Mouse (Mus musculus): ENCODE measurements around the gene Chchd5.

Gene Chchd5

DNA sequence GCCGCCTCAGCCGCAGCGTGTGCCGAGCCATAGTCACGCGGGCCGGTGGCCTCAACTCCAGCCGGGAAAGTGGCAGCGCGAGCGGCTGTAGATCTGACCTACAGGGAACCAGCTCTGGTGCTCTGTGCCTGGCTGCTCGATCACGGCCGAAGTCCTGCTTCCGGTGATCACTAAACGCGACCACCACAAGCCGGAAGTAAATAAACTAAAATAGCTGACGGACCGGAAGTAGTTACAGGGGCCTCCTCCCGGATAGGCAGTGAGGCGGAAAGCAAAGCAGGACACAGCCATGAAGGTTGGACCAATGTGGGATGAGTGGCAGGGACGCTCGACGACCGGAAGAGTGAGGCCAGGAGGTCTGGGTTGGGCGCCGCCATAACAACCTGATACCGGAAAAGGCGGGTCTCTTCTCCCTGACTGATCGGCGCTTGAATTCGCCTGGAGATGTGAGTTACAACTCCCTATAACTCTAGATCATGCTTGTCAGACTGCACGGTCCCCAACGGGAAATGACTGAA, at the start of gene Chchd5:
TSS of gene Chchd5 (plus strand) at position 289 of the 518 bp plus-strand sequence.
- DNase-seq: peak; percentile 94 to 97

DNA sequence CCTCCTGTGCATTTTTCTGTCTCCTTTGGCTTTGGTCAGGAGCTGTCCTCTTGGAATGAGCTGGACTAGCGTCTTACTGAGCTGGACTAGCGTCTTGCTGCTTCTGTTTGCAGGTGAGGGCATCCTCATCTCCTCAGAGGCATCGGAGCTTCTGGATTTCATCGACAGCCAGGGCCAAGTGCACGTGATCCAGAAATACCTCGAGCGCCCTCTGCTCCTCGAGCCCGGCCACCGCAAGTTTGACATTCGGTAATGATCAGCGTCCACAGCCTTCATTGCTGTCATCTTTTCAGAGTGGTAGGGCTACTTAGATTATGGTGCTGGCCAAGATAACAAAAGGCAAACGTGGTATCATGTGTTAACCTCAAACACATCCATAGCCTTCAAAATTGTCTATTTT, 48.4 kb upstream of the Chchd5 start:
- DNase-seq: peak; percentile 36 to 44

DNA sequence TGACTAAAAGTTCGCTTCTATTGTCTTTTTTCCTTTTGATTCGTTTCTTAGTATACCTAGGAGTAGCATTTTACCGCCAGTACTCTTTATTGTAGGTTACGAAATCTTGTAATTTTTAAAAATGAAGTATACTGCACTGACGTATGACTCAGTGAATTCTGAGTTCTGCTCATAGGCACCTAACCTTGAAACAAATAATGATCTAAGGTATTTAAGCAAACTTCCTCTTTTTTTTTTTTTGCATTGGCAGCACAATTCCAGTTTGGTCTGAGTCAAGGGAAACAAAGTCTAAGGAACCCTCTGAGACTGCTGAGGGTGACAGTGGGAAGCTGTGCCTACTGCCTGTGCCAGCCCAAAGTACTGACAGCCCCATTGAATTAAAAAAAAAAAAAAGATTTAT, 46.0 kb upstream of the Chchd5 start:
- DNase-seq: no peak

DNA sequence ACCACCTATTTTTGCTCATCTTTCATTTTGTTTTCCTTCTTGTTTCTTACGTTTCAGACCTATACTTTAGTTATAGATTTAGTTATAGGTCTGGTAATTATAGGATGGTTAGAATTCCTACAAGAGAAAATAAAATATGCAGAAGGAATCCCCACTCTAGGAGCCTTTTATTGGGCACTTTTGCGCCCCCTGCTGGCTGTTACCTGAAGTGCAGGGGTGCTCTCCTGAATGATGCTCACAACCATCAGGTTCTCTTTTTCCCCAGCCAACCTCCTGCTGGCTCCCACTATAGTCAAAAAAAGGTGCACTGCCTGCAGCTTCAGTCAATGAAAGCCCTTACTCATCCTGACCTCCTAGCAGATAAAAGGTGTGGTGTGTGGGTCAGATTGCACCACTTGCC, 44.5 kb upstream of the Chchd5 start:
- DNase-seq: peak; percentile 54 to 66

DNA sequence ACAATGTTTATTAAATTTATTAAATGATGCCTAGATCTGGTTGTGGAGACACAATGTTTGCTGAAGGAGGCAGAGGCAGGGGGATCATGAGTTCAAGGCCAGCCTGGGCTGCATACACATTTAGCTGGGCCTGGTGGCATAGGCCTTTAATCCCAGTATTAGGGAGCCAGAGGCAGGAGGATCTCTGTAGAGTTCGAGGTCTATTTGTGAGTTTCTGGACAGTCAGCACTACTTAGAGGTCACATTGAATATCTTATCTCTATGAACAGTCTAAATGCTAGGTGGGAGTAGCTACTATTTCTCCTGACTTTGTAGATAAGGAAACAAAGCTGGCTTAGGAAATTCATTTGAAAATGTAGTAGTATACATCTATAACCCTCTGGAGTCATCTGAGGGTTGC, 42.0 kb upstream of the Chchd5 start:
- DNase-seq: no peak

DNA sequence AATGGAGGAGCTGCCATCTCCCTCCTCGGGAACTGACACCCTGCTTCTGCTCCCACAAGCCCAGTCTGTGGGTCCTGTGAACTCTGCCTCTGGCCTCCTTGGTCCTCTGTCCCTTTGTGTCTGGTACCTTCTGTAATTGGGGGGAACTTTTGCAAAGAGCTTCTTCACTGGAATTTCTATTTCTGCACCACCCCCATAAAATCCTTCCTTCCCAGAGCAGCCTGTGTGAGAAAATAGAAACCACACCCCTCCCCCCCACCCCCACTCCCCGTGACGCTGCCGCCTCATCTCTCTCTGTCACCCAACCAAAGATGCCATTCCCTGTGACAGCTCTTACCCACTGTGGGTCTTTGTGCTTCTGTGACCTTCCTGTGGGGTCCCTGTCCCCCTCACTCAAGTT, 39.1 kb upstream of the Chchd5 start:
- DNase-seq: no peak

DNA sequence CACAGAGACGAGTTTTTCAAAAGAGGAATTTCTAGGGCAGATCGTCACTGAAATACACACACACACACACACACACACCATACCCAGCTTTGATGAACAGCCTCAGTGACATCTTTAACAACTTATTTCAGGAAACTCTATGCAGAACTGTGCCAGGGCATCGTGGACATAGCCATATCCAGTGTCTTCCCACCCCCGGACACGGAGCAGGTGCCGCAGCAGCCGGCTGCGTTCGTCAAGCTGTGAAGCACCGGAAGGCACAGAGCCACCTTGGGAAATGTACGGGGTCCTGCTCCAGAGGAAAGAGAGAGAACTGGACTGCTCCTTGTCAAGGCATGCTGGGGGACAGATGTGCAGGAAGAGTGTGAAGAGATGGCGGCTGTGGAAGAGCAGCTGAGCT, 36.7 kb upstream of the Chchd5 start:
- DNase-seq: no peak

DNA sequence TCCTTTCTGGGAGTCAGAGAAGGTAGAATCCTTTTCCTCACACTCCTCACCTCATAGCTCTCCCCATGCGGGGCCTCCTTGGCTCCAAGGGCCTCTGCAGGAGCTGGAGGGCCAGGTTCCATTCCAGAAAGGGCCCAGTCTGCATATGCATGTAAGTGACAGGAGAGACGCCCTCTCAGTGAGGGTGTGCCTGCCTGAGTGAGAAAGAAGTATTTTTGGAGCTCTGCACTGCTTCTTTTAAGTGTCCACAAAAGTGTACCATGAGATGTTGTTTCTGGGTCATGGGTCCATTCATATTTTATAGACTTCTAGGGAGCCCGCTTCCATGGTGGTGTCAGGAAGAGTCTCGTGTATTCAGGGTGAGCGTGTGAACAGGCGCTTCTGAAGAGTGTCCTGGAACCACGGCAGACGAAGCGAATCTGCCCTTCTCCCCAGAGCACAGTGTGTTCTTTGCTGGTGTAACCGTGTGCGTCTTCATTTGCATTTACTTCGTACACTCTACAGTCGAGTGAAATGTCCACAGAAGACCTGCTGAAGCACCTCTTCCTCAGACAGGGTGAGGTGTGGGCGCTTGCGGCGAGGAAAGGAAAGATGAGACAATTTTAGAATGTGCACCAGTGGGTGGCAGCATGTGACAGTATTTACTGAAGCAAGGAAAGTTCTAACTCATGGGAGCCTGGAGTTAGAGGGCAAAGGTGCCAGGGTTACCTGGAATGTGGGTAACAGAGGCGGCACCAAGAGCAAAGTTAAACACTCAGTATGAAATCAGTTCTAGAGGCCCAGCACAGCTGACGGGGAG, 35.4 kb upstream of the Chchd5 start:
- no peak for DNase-seq

DNA sequence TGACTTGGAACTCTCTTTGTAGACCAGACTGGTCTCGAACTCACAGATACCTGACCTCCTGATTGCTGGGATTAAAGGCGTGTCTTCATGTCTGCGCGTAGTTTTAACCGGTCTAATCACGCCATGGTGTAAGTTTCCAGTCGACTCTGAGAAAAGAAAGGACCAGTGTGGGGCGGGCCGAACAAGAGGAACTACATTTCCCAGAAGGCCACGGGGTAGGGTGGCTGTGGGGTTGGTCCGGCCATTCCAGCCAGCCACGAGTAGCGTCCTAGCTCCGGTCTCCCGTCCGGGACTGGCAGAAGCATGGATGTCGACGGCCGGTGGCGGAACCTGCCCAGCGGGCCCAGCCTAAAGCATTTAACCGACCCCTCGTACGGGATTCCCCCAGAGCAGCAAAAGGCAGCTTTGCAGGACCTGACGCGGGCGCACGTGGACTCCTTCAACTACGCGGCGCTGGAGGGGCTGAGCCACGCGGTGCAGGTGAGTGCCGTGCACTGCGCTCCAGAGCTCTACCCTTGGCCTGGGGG, 28.7 kb upstream of the Chchd5 start, which contains the start of gene Polr1b:
TSS of gene Polr1b (plus strand) at position 212 of the 527 bp plus-strand sequence.
- DNase-seq: peak; percentile 94 to 95

DNA sequence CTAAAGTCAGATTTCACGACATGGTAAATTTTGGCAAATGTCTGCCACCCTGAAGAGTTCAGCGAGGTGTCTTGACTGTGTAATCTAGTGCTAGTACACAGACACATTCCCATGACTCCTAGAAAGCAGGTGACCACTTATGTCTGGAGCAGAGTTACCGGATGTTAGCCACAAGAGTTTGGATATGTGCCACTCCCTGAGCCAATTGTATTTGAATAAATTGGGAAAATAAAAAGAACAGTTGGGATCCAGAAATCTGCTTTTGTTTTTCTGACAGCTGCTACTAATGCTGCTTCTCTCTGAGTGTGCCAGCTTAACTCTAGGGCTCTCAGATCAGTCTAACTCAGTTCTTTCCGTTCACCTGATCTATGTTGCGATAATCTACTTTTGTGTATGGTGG, 16.6 kb upstream of the Chchd5 start:
- no peak for DNase-seq

DNA sequence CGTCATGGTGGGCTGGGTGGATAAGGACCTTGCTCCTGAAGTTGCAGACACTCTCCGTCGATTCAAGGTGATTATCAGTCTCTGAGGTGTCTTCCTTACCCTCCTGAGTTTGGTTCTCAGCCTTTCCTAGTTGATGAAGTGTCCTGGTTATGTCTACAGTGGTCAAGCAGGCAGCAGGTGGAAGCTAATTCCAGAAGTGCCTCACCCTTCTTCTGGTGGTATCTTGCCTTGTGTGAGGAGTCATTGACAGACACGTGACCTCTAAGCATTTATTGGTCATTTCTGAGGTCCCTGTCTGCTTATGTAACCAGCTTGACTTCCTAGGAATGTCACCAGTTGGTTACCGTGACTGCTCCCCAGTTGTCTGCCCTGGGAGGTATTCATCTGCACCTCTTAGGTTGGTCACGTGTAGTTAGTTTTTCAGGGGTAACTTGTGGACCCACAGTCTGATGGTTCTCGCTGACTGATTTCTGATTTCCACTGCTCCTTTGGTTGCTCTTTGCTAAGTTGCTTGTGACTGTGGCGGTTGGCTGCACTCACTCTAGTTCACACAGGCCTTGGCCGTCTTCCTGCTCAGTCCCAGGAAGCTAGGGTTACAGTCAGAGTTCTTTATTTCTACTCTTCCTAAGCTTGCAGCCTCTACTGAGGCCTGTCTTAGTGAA, 13.7 kb upstream of the Chchd5 start:
- no peak for DNase-seq

DNA sequence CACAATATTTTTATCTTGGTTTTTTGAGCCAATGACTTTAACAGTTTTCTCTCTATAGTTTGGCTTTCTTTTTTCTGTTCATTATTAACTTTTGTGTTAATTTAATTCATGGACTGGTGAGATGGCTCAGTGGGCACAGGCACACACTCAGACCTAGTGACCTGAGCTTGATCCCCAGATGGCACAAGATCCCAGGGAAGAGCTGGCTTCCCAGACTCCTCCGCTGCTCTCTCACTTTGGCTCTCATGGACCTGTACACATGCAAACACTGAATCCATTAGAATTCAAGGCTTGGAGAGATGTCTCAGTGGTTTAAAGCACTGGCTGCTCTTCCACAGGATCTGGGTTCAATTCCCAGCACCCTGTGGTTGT, 13.1 kb upstream of the Chchd5 start:
- DNase-seq: no peak

DNA sequence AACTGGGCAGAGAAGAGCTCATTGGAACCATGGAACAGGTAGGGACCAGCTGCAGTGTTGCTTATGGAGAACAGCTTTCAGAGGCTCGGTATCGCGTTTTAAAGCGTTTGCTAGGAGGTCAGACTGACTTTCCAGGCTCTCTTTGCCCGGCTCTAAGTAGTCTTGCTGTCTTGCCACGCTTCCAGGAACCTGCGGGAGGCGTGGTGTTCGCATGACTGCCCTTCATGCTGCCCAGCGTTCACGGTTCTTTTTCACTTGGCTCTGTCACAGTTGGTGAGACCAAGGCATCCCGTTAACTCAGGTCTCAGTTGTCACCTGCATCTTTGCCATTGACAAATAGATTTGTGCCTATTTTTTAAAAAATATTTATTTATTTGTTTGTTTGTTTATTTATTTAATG, 11.4 kb upstream of the Chchd5 start:
- no peak for DNase-seq

DNA sequence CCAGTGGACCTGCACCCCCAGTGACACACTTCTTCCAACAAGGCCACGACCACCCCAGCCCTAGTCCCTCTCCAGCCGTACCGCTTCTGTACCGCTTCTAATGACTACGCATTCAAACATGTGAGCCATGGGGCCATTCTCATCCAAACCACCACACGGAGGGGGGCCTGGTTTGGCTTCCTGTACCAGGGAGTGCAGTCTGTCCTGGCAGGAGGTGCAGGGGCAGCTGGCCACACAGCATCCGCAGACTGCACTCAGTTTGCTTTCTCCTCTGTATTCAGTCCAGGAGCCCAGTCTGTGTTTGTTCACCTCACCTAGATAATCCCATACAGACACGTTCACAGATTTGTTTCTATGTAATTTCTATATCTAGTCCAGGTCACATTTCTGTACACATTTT, 7.5 kb upstream of the Chchd5 start:
- peak in 1 of 2 experiments; percentile 57 for DNase-seq

DNA sequence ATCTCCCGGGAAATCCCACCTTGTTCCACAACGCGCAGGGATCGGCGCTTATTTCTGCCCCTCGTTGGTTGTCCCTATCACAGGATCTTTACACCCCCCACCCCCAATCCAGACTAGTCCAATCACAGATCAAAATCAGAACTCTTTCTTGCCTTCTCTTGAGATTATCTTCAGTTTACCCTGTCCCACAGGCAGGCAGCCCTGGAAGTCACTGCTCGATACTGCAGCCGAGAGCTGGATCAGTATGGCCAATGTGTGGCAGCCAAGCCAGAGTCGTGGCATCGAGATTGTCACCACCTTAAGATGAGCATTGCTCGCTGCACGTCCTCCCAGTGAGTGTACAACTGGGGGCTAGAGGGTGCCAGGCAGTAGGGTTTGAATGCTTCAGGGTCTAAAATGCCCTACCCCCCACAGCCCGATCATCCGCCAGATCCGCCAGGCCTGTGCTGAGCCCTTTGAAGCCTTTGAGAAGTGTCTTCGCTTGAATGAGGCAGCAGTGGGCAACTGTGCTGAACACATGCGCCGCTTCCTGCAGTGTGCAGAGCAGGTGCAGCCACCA, 566 bp downstream of the Chchd5 start:
- peak in 1 of 2 experiments; percentile 51 for DNase-seq

DNA sequence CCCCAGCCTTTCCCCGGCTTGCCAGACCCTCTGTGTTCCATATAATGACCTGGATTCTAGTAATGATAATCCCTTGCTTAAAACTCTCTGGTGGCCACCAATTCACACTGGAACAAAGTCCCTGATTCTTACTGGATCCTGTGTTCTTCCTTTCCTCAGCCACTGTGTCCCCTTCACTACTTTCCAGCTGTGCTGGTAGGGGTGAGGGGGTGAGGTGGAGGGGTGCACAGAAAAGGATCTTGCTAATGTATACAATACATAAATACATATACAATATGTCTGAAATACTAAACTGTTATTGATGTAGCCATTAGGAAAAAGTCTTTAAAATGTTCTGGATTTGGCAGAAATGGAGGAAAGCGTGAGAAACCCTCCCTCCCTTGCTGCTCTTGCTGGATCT, 1.3 kb downstream of the Chchd5 start:
- DNase-seq: no peak

DNA sequence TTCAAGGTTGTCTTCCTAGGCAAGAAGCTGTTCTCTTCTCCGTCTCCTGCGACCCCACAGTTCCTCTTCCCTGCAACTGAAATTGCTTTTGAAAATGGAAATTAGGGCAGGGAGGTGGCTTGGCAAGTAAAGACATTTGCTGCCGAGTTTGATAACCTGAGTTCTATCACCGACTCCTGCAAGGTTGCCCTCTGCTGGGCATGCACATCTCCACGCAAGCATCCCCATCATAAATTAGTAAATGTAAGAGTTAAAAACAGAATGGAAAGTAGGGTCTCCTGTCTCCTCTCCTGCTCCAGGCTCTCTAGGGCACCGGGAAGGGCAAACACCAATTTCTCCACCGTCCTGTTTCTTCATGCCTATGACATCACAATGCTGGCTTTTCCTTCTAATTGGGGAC, 2.7 kb downstream of the Chchd5 start:
- peak in 1 of 2 experiments; percentile 28 for DNase-seq

DNA sequence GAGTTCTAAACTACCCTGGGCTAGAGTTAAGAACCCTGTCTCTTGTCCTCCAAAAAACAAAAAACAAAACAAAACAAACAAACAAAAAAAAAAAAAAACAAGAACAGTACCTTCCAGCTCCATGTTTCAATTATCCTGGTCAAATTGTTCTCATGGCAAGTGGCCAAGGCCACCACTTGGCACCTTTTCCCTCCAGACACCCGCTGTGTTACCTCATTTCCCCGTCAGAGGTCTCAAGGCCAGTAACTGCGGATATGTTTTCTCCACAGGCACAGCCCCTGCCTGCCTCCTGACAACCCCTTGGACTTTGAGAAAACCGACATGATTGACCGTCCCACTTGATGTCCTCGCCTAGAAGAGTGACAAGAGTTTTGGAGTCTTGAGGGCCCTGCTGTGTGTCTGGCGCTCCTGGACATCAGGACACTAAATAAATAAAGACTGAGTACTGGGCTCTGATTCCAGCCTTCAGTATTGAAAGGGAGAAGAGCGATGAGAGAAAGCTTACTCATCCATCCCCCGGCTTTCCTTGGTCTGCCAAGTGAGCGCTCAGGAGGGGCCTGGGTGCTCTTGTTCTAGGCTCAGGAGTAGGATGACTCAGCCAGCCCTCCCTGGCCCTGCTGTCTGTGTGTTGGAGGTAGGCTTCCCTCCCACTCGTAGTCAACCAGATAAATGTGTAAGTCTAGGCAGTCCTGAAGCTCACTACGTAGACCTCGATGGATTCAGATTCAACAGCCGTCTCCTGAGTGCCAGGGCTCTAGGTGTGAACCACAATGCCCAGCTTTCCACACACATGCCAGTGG, 3.7 kb downstream of the Chchd5 start:
- peak in 1 of 2 experiments; percentile 43 for DNase-seq

DNA sequence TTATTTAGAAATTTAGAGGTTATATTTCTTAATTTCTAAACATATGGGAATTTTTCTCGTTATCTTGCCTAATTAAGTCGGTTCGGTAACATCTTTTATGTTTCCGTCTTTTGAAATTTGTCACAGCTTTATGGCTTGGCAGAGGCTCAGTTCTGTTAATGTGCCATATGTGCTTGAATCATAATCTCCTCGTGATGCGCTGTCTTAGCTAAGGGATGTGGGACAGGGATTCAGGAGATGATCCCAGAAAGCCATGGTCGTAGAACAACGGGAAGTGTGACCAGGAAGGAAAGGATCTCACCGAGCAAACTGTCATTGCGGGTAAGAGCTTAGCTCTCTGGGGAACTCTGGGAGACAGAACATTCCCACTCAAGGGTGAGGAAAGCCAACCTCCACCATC, 10.4 kb downstream of the Chchd5 start:
- DNase-seq: peak; percentile 56 to 64

DNA sequence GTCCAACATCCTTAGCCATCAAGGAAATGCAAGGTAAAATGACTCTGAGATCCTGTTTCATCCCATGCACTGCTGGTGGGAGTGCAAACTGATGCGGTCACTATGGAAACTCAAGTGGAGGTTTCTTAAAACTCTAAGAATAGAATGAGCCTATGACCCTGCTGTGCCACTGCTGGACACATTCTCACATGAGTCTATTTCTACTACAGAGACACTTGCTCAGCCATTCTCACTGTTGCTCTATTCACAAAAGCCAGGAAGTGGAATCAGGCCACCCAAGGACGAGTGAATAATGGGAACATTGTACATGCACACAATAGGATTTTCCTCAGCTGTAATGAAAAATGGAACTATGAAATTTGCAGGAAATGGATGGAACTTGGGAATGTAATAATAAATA, 19.3 kb downstream of the Chchd5 start:
- no peak for DNase-seq

DNA sequence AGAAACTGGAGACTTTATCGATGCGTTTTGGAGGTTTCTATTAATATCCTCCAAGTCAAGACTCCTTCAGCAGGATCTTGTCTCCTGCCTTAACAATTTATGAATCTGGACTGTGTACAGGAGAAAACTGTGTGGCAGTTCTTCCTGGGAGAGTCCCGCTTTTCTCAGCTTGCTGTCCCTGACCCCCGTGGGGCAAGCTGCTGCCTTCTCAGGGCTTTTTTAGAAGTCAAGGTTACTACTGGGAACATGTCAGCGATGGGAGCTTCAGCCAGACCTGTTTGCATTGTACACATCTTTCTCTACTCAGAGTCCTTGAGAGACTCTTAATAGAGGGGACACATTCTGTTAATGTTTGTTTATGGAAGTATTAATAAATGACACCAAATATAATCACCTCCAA, 20.9 kb downstream of the Chchd5 start:
- no peak for DNase-seq

DNA sequence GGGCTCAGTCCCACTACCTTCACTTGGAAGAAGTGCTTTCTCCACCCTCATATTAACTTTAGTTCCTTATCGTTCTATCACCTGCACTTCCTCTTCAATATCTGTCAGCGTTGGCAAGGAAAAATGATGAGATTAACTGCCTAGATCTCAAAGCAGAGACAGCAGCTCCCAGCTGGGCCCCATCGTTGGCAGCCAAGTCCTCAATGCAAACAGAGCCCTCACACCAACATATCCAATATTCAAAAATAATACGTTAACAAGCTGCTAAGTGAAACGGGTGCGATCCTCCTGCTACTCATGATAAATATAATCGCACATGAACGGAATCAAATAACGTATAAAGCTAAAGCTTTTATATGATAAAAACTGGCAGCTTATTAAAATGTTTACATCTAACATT, 21.6 kb downstream of the Chchd5 start:
- peak in 1 of 2 experiments; percentile 40 for DNase-seq

DNA sequence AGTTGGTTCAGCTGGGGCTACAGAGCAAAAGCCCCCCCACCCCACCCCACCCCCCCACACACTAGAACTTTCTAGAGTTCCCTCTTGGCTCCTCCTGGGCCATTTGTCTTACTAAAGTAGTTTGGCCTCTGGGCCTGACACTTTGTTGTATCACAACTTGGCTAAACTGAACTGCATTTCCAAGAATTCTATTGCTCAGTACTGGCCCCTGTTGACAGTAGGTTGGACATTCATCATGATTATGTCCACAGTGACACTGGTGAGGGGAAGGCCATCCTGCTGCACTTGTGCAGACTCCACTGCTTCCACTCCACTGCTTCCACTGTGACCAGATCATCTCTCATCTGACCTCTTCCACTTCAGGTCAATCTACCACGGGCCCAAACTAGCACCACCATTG, 23.3 kb downstream of the Chchd5 start:
- no peak for DNase-seq
